Mouse (Mus musculus) E14TG2a.4 (cell line): ENCODE results near the gene H3f3a.

Source experiments
- CTCF ChIP-seq: conservative IDR thresholded peaks from 2 replicates; pipeline ENCODE4 v1.5.1; 2014; ENCODE audit warnings: low read length
- NANOG ChIP-seq: IDR thresholded peaks from 2 replicates; pipeline ENCODE4 v1.6.1; 2014; ENCODE audit warnings: borderline replicate concordance, low read length, mixed read lengths
- POU5F1 ChIP-seq: IDR thresholded peaks from 2 replicates; pipeline ENCODE4 v1.6.1; 2014; ENCODE audit warnings: low read length, borderline replicate concordance

GRCm38 (mm10) chr1:180835273-180836015 is 21.7 kb upstream of the H3f3a start:
- no peak for TF ChIP-seq POU5F1
- TF ChIP-seq CTCF, result no peak
- no peak for TF ChIP-seq NANOG
